Mouse (Mus musculus) hindbrain, postnatal 0 days (tissue): ENCODE results near the gene Olfr1212. TPM values are rescaled to one million over a fixed set of nuclear protein-coding genes. Genes with fewer than 3 reads are reported as not detected.

Experiments used
- ATAC-seq: fragments of 200-750 bp; cut with Nextera tagmentation; 2 replicates; pipeline ENCODE4 v1.8.0; 2017; ENCODE audit warnings: mild to moderate bottlenecking, moderate TSS enrichment, moderate library complexity
- DNase-seq: peaks from one replicate; pipeline ENCODE4 v3.0.0-alpha.2; 2015; ENCODE audit warnings: low spot score
- H3K27ac ChIP-seq: fragments of 300-500 bp; sonication (generic); 2 replicates; pipeline ENCODE4 v1.5.1; 2014; ENCODE audit warnings: mild to moderate bottlenecking
- H3K27me3 ChIP-seq: fragments of 300-500 bp; sonication (generic); 2 replicates; pipeline ENCODE4 v1.6.1; 2014; ENCODE audit warnings: low read length, mixed read lengths; ENCODE audit not compliant: insufficient read depth
- H3K36me3 ChIP-seq: fragments of 300-500 bp; sonication (generic); 2 replicates; pipeline ENCODE4 v1.6.1; 2014; ENCODE audit warnings: low read length, mixed read lengths; ENCODE audit not compliant: insufficient read depth
- H3K4me1 ChIP-seq: fragments of 300-500 bp; sonication (generic); 2 replicates; pipeline ENCODE4 v1.6.1; 2014; ENCODE audit warnings: antibody characterized with exemption, low read length, mixed read lengths; ENCODE audit not compliant: insufficient read depth
- H3K4me2 ChIP-seq: fragments of 300-500 bp; sonication (generic); 2 replicates; pipeline ENCODE4 v1.6.1; 2014; ENCODE audit warnings: low read depth, mild to moderate bottlenecking, low read length, moderate library complexity, mixed read lengths
- H3K4me3 ChIP-seq: fragments of 300-500 bp; sonication (generic); 2 replicates; pipeline ENCODE4 v1.5.1; 2014; ENCODE audit warnings: low read length
- H3K9ac ChIP-seq: fragments of 300-500 bp; sonication (generic); replicated peaks from 2 replicates; pipeline ENCODE4 v1.6.1; 2014; ENCODE audit warnings: mild to moderate bottlenecking, low read length, moderate library complexity, mixed read lengths
- H3K9me3 ChIP-seq: fragments of 300-500 bp; sonication (generic); 2 replicates; pipeline ENCODE4 v1.6.1; 2016; ENCODE audit warnings: low read length, mixed read lengths
- CTCF ChIP-seq: IDR thresholded peaks from 2 replicates; pipeline ENCODE4 v1.5.1; 2016; ENCODE audit warnings: antibody characterized with exemption, control low read depth, low read depth
- WGBS: fragments of 180-500 bp; shearing (Covaris S2); extraction: QIAGEN DNeasy Blood & Tissue Kit; methylation state at CpG from one replicate; pipeline ENCODE4 v1.1.7; 2014; 5-methylcytosine and 5-hydroxymethylcytosine counted together
- polyA plus RNA-seq: library from polyadenylated mRNA; unstranded; fragments of >200 nt; fragmentation: Nextera tagmentation; extraction: Ambion mirVana; gene quantifications from 2 replicates; pipeline ENCODE4 v1.2.1, GENCODE M21; 2015
- total RNA-seq: library from RNA; depleted of rRNA; stranded (reverse); fragments of >200 nt; gene quantifications from 2 replicates; pipeline ENCODE4 v1.2.3, GENCODE M21; 2014; rRNA removed

Gene Olfr1212
- not detected in 2 replicates for total RNA-seq
- not detected in 2 replicates for polyA plus RNA-seq

DNA sequence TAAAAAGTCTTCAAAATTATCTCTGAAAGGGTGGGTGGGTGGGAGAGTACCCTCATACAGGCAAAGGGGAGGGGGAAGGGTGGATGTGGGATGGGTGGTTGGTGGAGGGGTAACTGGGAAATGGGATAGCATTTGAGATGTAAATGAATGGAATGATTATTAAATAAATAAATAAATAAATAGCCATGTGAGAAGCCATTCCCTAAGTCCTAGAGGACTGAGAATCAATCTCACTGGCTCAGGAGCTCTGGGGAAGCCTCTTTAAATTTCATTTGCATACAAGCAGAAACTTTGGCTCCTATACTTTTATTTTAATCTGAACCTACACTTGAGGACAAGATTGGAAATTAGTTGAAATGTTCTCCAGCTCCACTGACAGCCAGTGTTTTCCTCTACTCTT, at the start of gene Olfr1212:
Gene Olfr1212 (plus strand): TSS at position 301 of the 400 bp plus-strand sequence.
- Histone ChIP-seq H3K27ac (no peak within 1 kb of the TSS), H3K4me3 (no peak within 1 kb of the TSS), H3K9me3 (no peaks in the 10 kb centered on the region), H3K4me1 (no peaks in the 10 kb centered on the region), H3K4me2 (no peak within 1 kb of the TSS), H3K27me3 (no peaks in the 10 kb centered on the region), H3K36me3 (no peaks in the 10 kb centered on the region), H3K9ac (no peak within 1 kb of the TSS)
- no peak for TF ChIP-seq CTCF
- ATAC-seq, result no peak
- no peak for DNase-seq

DNA sequence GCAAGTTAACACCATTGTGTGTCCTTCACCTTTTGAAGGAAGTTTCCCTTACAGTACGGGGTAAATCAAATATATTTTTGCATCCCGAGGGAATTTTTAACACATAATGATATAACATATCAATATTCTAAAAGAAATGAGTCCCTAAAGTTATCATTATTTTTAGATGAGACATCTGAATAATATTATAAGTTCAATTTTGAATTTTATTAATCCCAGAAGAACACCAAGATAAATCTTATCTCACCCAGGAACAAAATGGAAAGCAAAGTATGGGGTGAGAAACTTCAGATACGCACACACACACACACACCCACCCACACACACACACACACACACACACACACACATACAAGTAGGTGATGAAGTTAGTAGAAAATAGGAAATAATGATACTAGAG, 38.7 kb upstream of the Olfr1212 start, which contains the start of gene Olfr1209:
Gene Olfr1209 (minus strand): TSS at position 101 of the 400 bp plus-strand sequence.
- ATAC-seq (no peak), DNase-seq (no peak)
- 91% methylated on average over 3 of the region's 3 CpGs for WGBS
- H3K4me1 ChIP-seq, result no peaks in the 10 kb centered on the region
- no peak within 1 kb of the TSS for H3K9ac ChIP-seq
- no peak within 1 kb of the TSS for H3K27ac ChIP-seq
- no peaks in the 10 kb centered on the region for H3K9me3 ChIP-seq
- no peaks in the 10 kb centered on the region for H3K36me3 ChIP-seq
- H3K4me3 ChIP-seq, result no peak within 1 kb of the TSS
- no peak for TF ChIP-seq CTCF
- no peak within 1 kb of the TSS for H3K4me2 ChIP-seq
- H3K27me3 ChIP-seq, result no peaks in the 10 kb centered on the region

DNA sequence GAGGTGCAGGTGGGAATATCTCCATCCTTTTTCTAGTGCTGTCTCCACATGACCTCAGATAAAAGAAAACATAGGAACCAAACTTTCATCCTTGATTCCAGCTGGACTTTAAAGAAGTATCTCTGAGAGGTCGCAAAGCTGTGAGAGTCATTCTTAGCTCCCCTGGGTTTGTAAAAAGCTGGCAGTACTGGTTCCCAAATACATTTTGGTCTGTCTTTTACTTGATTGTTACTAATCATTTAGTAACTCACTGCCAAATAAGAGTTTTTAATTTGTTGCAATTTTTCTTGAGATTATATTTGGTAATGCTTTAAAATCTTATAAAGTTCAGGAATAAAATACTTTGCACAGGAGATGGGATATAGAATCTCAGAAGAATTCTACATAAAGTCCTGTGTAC, 15.8 kb upstream of the Olfr1212 start, which contains the start of gene Olfr1211:
Gene Olfr1211 (minus strand): TSS at position 101 of the 400 bp plus-strand sequence.
- Histone ChIP-seq H3K4me3 (no peak within 1 kb of the TSS), H3K27me3 (no peaks in the 10 kb centered on the region), H3K4me2 (no peak within 1 kb of the TSS), H3K4me1 (no peaks in the 10 kb centered on the region), H3K36me3 (no peaks in the 10 kb centered on the region), H3K9me3 (no peaks in the 10 kb centered on the region), H3K27ac (no peak within 1 kb of the TSS), H3K9ac (no peak within 1 kb of the TSS)
- DNase-seq (no peak), ATAC-seq (no peak)
- WGBS, result 85% methylated on average over 1 of the region's 1 CpGs
- TF ChIP-seq CTCF, result no peak

DNA sequence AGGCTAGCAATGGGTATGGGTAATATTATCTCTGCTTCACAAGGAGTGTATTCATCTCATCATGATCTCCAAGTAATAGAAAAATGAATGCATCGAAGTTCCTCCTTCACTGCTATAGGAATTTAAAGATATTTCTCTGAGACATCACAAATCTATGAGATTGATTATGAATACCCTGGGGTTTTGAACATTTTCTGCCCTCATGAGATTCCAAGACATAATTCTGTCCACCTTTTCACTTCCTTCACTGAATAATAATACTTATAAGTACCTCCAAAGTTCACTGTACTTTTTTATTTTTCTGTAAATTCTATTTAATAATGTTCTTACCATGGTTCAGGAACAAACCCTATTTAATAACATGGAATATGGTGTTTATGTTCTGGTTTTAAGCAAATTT, 26.4 kb downstream of the Olfr1212 start, which contains the start of gene Gm13762:
Gene Gm13762 (minus strand): TSS at position 101 of the 400 bp plus-strand sequence.
- Histone ChIP-seq H3K4me2 (no peak within 1 kb of the TSS), H3K9ac (no peak within 1 kb of the TSS), H3K36me3 (no peaks in the 10 kb centered on the region), H3K9me3 (no peaks in the 10 kb centered on the region), H3K27me3 (no peaks in the 10 kb centered on the region), H3K4me3 (no peak within 1 kb of the TSS), H3K27ac (no peak within 1 kb of the TSS), H3K4me1 (no peaks in the 10 kb centered on the region)
- WGBS, result 87% methylated on average over 1 of the region's 1 CpGs
- no peak for TF ChIP-seq CTCF
- DNase-seq, result no peak
- no peak for ATAC-seq

DNA sequence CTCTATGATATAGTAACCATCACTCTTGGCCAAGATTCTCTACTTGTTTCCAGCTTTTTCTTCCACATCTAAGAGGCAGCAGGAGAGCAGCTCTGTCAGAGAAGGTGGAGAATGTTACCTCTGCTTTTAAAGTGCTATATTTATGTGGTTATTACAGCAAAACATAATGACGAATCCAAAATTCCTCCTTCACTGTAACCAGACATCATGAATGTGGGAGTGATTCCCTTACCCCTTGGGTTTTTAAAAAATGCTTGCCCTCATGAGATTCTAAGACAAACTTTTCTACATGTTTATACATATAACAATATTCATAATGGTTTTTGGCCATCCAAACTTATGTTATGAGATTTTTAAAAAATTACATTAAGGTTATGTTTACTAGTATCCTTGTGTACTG, 38.8 kb downstream of the Olfr1212 start, which contains the start of gene Olfr1214:
Gene Olfr1214 (minus strand): TSS at position 101 of the 400 bp plus-strand sequence.
- Histone ChIP-seq H3K4me2 (no peak within 1 kb of the TSS), H3K27ac (no peak within 1 kb of the TSS), H3K9me3 (no peaks in the 10 kb centered on the region), H3K9ac (no peak within 1 kb of the TSS), H3K27me3 (no peaks in the 10 kb centered on the region), H3K4me1 (no peaks in the 10 kb centered on the region), H3K4me3 (no peak within 1 kb of the TSS), H3K36me3 (no peaks in the 10 kb centered on the region)
- TF ChIP-seq CTCF, result no peak
- DNase-seq (no peak), ATAC-seq (no peak)
- WGBS, result 96% methylated on average over 1 of the region's 1 CpGs

DNA sequence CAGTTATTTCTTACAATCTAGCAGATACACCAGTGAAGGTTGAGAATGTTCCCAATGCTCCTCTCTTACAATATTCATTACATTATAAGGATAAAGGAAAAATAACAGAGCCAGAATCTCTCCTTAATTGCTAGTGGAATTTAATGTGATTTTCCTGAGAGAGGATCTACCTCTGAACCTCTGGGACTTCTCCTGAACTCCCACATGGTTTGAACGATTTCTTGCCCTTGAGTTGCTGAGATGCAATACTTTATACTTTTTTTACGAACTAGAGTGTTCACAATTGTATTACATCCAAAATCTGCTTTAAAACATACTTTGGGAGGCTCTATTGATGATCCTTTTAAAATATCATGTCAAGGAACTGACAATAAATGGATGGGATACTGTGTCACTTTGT, 53.1 kb downstream of the Olfr1212 start, which contains the start of gene Olfr1215:
Gene Olfr1215 (minus strand): TSS at position 101 of the 400 bp plus-strand sequence.
- TF ChIP-seq CTCF, result no peak
- H3K27me3 ChIP-seq, result no peaks in the 10 kb centered on the region
- 62% methylated on average over 2 of the region's 2 CpGs for WGBS
- ATAC-seq (no peak), DNase-seq (no peak)
- no peaks in the 10 kb centered on the region for H3K36me3 ChIP-seq
- H3K4me3 ChIP-seq, result no peak within 1 kb of the TSS
- H3K4me1 ChIP-seq, result no peaks in the 10 kb centered on the region
- H3K9me3 ChIP-seq, result no peaks in the 10 kb centered on the region
- no peak within 1 kb of the TSS for H3K4me2 ChIP-seq
- no peak within 1 kb of the TSS for H3K9ac ChIP-seq
- H3K27ac ChIP-seq, result no peak within 1 kb of the TSS

Other genes starting within 250 kb of the Olfr1212 start
- gene Olfr1196, start 249.4 kb upstream of the Olfr1212 start, total RNA-seq, result not detected in 2 replicates
- gene Olfr1196, start 249.4 kb upstream of the Olfr1212 start, polyA plus RNA-seq, result not detected in 2 replicates
- gene Olfr1197, start 221.6 kb upstream of the Olfr1212 start, total RNA-seq, result not detected in 2 replicates
- not detected in 2 replicates for gene Olfr1197, start 221.6 kb upstream of the Olfr1212 start, polyA plus RNA-seq
- gene Olfr1198, start 202.6 kb upstream of the Olfr1212 start, total RNA-seq, result not detected in 2 replicates
- gene Olfr1198, start 202.6 kb upstream of the Olfr1212 start, polyA plus RNA-seq, result not detected in 2 replicates
- not detected in 2 replicates for gene Olfr1199, start 193.5 kb upstream of the Olfr1212 start, total RNA-seq
- not detected in 2 replicates for gene Olfr1199, start 193.5 kb upstream of the Olfr1212 start, polyA plus RNA-seq
- not detected in 2 replicates for gene Olfr1200, start 183.5 kb upstream of the Olfr1212 start, total RNA-seq
- gene Olfr1200, start 183.5 kb upstream of the Olfr1212 start, polyA plus RNA-seq, result not detected in 2 replicates
- gene Olfr1201, start 160.9 kb upstream of the Olfr1212 start, total RNA-seq, result not detected in 2 replicates
- not detected in 2 replicates for gene Olfr1201, start 160.9 kb upstream of the Olfr1212 start, polyA plus RNA-seq
- not detected in 2 replicates for gene Olfr1202, start 139.5 kb upstream of the Olfr1212 start, total RNA-seq
- not detected in 2 replicates for gene Olfr1202, start 139.5 kb upstream of the Olfr1212 start, polyA plus RNA-seq
- gene Olfr1205, start 124.2 kb upstream of the Olfr1212 start, total RNA-seq, result not detected in 2 replicates
- not detected in 2 replicates for gene Olfr1205, start 124.2 kb upstream of the Olfr1212 start, polyA plus RNA-seq
- not detected in 2 replicates for gene Olfr1204, start 104.7 kb upstream of the Olfr1212 start, total RNA-seq
- not detected in 2 replicates for gene Olfr1204, start 104.7 kb upstream of the Olfr1212 start, polyA plus RNA-seq
- gene Olfr1206, start 90.7 kb upstream of the Olfr1212 start, total RNA-seq, result not detected in 2 replicates
- not detected in 2 replicates for gene Olfr1206, start 90.7 kb upstream of the Olfr1212 start, polyA plus RNA-seq
- not detected in 2 replicates for gene Olfr1208, start 51.7 kb upstream of the Olfr1212 start, total RNA-seq
- not detected in 2 replicates for gene Olfr1208, start 51.7 kb upstream of the Olfr1212 start, polyA plus RNA-seq
- not detected in 2 replicates for gene Olfr1209, start 38.8 kb upstream of the Olfr1212 start, total RNA-seq
- not detected in 2 replicates for gene Olfr1209, start 38.8 kb upstream of the Olfr1212 start, polyA plus RNA-seq
- not detected in 2 replicates for gene Olfr1211, start 15.9 kb upstream of the Olfr1212 start, total RNA-seq
- not detected in 2 replicates for gene Olfr1211, start 15.9 kb upstream of the Olfr1212 start, polyA plus RNA-seq
- gene Gm13762, start 26.3 kb downstream of the Olfr1212 start, total RNA-seq, result not detected in 2 replicates
- gene Gm13762, start 26.3 kb downstream of the Olfr1212 start, polyA plus RNA-seq, result not detected in 2 replicates
- not detected in 2 replicates for gene Olfr1214, start 38.7 kb downstream of the Olfr1212 start, total RNA-seq
- not detected in 2 replicates for gene Olfr1214, start 38.7 kb downstream of the Olfr1212 start, polyA plus RNA-seq
- not detected in 2 replicates for gene Olfr1215, start 53.0 kb downstream of the Olfr1212 start, total RNA-seq
- gene Olfr1215, start 53.0 kb downstream of the Olfr1212 start, polyA plus RNA-seq, result not detected in 2 replicates
- not detected in 2 replicates for gene Olfr1216, start 64.4 kb downstream of the Olfr1212 start, total RNA-seq
- gene Olfr1216, start 64.4 kb downstream of the Olfr1212 start, polyA plus RNA-seq, result not detected in 2 replicates
- gene Olfr1217, start 78.1 kb downstream of the Olfr1212 start, total RNA-seq, result not detected in 2 replicates
- gene Olfr1217, start 78.1 kb downstream of the Olfr1212 start, polyA plus RNA-seq, result not detected in 2 replicates
- gene Olfr1218, start 107.2 kb downstream of the Olfr1212 start, total RNA-seq, result not detected in 2 replicates
- not detected in 2 replicates for gene Olfr1218, start 107.2 kb downstream of the Olfr1212 start, polyA plus RNA-seq
- not detected in 2 replicates for gene Olfr1219, start 129.5 kb downstream of the Olfr1212 start, total RNA-seq
- gene Olfr1219, start 129.5 kb downstream of the Olfr1212 start, polyA plus RNA-seq, result not detected in 2 replicates
- gene Olfr1220, start 152.9 kb downstream of the Olfr1212 start, total RNA-seq, result not detected in 2 replicates
- gene Olfr1220, start 152.9 kb downstream of the Olfr1212 start, polyA plus RNA-seq, result not detected in 2 replicates
- not detected in 2 replicates for gene Olfr1221, start 163.3 kb downstream of the Olfr1212 start, total RNA-seq
- gene Olfr1221, start 163.3 kb downstream of the Olfr1212 start, polyA plus RNA-seq, result not detected in 2 replicates
- gene Olfr1222, start 179.1 kb downstream of the Olfr1212 start, total RNA-seq, result not detected in 2 replicates
- not detected in 2 replicates for gene Olfr1222, start 179.1 kb downstream of the Olfr1212 start, polyA plus RNA-seq
- not detected in 2 replicates for gene Olfr1223, start 197.6 kb downstream of the Olfr1212 start, total RNA-seq
- not detected in 2 replicates for gene Olfr1223, start 197.6 kb downstream of the Olfr1212 start, polyA plus RNA-seq
- gene Olfr1224-ps1, start 210.1 kb downstream of the Olfr1212 start, total RNA-seq, result not detected in 2 replicates
- gene Olfr1224-ps1, start 210.1 kb downstream of the Olfr1212 start, polyA plus RNA-seq, result not detected in 2 replicates
- not detected in 2 replicates for gene Olfr1225, start 220.7 kb downstream of the Olfr1212 start, total RNA-seq
- gene Olfr1225, start 220.7 kb downstream of the Olfr1212 start, polyA plus RNA-seq, result not detected in 2 replicates
- not detected in 2 replicates for gene Olfr1226, start 246.1 kb downstream of the Olfr1212 start, total RNA-seq
- gene Olfr1226, start 246.1 kb downstream of the Olfr1212 start, polyA plus RNA-seq, result not detected in 2 replicates